Mouse (Mus musculus) layer of hippocampus, adult 9-10 months (tissue): ENCODE data around the gene Spata20.

ENCODE experiments used
- DNase-seq: peaks from one replicate; pipeline ENCODE4 v3.0.0; 2022; ENCODE audit warnings: low spot score

The Spata20 gene

GRCm38 (mm10) chr11:94482738-94483137 lies 3.2 kb downstream of the Spata20 start:
- no peak for DNase-seq

- no peak for DNase-seq
Measured at GRCm38 (mm10) chr11:94481963-94482362, 4.0 kb downstream of the Spata20 start.

- DNase-seq, result no peak
Measured at GRCm38 (mm10) chr11:94480382-94480781, 5.6 kb downstream of the Spata20 start.

DNA sequence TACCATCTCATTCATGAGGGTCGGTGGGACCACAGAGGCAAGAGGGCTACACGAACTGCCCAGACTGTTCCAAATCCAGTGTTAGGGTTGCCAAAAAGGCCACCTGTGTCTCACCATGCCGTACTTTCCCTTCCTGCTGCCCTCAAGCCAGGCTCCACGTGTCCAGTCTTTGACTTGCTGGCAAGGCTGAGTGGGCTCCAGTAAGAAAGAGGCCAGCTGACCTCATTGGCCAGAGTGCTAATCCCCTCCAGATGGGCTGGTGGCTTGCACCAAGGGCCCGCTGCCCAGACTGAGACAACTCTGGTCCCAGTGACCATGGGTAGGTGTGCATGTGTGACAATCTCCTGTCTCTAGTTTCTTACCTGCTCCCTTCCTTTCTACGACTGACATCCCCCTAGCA lies 8.3 kb downstream of the Spata20 start:
- DNase-seq, result no peak

DNA sequence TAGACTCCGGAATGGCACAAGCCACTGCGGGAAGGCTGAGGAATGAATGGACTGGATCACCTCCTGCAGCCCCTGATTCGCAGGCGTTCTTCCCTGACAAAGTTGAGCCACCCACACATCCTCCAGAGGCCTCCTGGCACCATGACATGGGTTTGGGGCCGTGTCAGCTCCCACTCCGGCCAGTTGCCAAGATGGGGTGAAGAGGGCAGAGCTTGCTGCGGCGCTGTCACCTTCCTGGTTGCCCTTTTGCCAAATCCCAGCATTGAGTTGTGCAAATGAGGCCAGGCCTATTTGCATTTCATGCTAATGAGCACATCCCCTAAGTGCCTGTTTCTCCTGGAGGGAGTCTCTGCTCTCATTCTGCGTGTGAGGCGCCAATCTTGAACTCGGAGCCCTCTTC lies 10.3 kb downstream of the Spata20 start:
- no peak for DNase-seq

DNA sequence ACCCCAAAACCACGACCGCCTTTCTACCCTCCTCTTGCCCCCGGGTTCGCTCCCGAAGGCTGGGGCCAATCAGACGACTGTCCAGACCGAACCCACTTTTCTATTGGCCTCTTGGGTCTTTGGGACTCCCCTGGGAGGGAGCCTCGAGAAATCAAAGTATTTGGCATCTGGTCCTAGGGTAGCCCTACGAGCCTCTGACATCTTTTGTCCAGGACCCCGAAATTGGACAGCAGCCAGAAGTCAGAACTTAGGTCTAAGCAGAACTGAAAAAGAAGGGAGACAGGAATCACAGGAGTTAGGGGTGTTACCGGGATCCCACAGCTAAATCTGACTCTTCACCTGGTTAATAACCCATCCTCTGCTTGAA lies 11.5 kb downstream of the Spata20 start:
- DNase-seq, result no peak

DNA sequence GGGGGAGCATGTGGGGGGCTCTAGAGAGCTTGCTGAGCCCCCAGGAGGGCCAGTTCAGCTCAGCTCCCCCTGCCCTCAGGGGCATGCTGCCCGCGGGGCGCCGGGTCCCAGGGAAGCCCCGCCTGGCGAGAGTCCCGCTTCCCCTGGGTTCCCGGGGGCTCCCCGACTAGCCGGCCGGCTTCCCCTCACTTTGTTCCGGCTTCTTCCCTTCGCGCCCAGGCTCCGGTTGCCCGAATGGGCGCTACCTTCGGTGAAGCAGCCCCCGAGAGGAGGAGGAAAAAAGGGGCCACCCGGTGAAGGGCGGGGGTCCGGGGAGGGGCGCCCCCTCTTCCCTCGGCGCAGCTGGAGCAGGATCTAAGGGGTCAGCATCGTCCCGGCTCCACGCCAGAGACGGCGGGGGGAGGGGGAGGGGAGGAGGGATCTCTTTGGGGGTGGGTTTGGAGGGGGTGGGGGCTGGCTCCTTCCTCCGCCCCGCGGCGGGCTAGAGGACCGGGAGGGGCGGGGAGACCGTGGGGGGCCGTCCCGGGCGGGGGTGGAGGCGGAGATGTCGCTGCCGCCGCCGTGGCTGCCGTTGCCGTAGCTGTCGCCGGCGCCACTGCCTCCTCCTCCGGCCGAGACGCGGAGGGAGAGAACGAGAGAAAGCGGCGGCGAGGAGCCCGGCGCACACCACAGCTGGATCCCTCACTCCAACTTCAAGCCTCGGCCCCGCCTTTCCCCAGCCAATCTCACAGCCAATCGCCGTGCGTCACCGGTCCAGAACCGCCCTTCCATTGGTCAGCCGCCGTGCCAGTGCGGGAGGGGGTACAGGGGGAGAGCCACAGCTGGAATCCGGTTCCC lies 12.1 kb downstream of the Spata20 start, which contains the start of gene Cacna1g:
Gene Cacna1g (minus strand): TSS at position 492 of the 837 bp plus-strand sequence.
- peak; percentile 61 for DNase-seq

DNA sequence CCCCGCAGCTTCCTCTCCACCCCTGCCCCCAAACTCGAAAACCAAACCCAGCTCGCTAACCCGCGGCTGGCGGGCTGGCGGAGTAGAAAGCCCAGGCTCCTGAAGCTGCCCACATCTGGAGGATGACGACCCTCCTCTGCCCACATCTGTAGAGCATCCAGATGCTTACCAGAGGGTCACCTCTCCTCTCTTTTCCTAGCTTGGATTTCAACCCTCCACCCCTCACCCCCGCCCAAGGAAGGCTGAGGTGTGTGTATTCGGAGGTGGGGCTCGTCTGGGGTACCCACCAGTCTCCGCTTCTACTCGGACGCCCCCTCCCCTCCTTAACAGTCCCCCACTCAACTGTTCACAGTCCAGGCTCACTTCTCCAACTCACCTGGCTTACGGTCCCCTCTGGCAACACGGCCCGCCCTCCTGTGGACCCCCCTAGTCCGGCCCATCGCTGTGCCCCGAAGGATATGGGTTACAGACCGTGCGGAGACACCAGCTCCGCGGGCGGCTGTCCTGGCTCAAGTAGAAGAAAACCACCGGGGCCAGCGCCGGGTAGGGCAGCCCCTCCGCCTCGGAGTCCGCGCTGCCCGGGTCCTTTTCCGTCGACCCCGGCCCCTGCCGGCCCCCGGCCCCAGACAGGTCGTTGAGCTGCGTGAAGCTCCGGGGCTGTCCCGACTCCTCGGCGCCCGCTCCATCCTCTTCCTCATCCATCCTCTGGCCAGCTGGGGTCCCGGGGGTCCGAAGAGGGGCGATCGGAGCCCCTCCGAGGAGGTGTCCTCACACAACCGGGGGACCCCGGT lies 12.9 kb downstream of the Spata20 start:
- no peak for DNase-seq

GRCm38 (mm10) chr11:94472585-94472915 lies 13.4 kb downstream of the Spata20 start:
- DNase-seq, result no peak

DNA sequence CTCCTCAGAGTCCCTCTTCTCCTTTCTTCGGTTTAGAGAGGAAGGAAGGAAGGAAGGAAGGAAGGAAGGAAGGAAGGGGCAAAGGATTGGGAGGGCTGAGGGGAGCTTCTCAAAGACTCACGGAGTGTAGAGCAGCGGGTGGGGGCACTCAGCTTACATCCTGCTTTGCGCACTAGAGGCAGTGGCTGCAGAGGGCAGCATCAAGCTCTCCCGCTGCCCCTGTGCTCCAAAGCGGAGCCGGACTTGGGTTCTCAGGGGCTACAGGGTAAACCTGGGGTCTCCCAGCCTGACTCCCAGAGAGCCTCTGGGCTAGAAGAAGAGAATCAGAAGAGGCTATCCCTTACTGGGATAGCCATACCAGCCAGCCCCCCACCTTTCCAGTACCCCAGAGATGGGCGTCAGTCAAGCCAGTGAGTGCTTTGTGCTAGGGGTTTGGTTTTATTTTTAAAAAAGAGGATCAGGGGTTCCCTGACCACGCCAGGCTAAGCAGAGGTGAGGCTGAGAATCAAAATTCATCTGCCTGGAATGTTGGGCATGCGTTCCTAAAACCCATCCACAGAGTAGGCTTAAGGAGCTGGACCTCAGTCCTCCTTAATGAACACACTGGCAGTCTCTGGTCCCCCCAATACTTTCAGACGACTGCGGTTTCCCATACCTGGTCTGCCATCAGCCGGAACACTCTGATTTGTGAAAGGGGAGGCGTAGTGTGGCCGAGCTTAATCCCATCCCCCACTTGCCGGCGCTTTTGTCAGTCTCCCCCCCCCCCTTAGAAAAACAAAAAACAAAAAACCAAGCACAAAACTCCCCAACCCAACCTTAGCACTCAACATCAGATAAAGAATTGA lies 14.0 kb downstream of the Spata20 start:
- no peak for DNase-seq

DNA sequence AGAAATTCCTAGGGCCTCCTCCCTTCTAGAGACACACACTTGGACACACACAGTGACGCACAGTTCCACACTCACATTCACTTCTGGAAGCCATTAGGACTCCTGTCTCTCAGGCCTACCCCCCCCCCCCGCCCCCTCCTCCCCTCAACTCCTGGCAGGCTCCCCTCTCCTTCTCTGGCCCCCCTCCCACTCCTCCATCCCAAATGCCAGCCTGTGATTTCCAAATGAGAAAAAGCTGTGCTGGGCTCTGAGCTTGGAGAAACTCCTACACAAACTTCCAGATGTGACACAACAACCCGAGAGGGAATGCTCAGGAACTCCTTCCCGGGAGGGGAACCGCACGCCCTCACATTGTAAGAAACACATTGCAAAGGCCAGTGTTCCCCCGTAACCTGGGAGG lies 15.6 kb downstream of the Spata20 start:
- DNase-seq, result no peak

DNA sequence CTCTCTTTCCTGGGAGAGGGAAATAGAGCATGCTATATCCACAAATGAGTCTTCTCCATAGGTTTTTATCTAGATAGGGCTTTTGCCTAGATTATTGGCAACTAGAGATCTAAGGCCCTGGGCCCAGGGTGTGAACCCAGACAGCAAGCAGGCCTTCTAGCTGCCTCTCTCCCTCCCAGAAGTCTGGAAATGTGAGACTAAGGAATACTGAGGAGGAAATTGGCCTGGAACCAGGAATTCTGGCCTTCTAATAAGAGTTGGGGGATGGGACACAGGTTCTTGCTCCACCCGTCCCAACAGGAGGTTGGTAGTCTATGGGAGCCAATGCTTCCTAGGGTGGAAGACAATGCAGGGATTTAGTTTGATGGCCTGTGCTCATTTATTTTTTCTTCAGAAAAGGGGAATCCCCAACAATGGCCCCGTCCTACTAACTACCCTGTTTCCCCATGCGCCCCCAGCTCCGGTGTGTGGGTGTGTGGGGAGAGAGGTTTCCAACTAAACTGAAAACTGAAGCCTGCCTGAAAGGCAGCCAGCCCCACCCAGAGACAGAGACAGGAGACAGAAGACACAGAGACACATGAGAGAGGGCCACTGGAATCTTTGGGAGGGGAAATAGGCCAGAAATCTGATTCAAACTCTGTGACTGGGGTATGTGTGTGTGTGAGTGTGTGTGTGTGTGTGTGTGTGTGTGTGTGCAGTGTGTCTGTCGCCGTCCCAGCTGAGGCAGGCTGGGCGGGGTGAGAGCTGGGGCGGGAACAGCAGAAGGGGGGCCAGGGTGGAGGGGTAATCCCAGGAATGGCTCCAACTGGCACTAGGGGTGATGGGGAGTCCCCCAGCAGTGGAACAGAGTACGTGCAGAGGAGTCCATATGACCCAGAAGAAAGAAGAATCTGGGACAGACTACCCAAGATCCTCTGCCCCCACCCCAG lies 16.6 kb downstream of the Spata20 start:
- DNase-seq, result no peak

DNA sequence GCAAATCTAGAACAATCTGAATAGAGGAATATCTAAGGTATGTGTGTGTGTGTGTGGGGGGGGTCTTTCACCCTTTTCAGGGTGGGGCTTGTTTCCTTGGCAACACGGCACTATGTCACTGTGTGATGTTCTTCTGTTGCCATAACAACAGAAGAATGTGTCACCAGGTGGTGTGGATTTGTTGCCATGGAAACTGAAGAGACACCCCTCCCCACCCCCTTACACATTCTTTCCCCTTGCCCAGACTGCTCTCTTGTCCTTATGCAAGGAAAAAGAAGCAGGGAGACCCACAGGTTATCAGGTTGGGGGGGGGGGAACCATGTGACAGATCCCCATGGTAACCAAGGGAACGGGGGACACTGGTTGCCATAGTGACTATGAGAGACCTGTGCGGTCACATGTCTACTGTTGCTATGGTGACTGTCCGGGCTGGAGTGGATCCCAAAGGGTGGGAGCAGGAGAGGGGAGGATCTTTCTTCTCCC lies 17.4 kb downstream of the Spata20 start:
- peak; percentile 51 for DNase-seq

DNA sequence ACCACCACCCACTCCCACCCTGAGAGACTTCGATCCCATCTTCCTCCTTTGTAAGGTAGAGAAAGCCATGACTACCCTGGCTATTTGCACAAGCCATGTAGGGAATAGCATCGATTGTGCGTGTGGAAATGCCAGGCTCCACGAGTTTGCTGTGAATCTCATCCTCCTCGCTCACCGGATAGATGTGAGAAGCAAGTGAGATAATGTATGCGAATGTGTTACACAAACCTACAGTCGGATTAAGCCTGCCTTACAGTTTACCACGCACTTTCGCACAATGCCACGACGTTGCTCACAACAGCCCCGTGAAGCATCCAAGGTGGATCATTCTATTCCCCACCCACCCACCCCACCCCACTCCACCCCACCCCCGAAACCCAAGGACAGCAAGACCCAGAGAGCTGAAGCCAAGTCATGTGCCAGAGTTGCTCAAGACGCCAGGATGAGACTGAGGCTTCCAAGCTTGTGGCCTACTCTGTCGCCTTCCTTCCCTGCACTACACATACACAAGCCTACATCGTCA lies 19.6 kb downstream of the Spata20 start:
- no peak for DNase-seq

DNA sequence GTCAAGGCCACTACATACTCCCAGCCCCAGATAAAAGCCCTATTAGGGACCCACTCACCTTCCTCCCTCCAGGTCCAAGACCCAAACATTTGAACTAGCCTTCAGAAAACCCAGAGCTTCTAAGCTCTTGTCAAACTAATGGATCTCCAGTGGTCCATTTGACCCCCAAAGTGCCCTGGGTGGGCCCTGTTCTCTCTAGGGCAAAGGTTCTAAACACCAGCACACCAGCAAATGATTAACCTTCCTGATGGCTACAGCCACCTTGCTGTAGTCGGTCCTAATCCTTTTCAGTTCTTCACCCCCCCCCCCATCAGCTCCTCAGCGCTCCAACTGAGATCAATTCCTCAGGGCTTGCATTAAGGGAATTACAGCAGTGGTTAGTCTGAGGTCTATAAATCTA lies 21.8 kb downstream of the Spata20 start:
- no peak for DNase-seq

GRCm38 (mm10) chr11:94461856-94462255 lies 24.1 kb downstream of the Spata20 start:
- DNase-seq, result no peak

DNA sequence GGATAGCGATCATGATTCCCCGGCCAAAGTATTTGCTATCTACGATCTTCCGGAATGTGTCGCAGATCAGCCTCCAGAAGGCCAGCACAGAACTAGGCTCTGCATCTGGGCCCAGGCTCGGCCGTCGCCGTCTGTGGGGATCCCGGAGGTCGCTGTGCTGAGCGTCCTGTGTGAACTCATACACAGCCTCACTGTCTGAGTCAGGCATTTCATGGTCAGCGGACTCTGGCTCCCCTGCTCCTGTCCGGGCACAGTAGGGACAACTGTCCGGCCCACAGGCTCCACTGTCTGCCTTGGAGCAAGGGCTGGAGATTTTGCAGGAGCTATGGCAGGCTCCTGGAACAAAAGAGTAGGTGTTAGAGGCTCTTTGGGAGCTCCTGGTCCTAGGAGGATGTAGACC lies 29.0 kb downstream of the Spata20 start:
- DNase-seq, result no peak

DNA sequence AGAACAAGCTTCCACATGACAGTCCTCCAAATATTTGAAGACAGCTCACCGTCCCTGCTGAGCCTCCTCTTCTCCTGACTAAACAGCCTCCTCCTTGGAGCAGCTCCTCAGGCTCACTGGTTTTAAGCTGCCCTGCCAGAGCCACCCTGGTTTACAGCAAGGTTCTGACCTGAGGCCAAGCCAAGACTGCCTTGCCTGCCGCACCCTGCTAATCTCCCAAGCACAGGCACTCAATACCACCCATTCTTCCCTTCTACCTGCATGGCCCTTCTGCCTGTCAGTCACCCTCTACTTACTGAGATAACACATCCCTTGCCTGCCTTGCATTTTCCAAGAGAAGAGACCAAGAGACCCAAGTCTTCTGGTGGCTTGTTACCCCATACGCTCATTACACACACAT lies 29.6 kb downstream of the Spata20 start:
- DNase-seq, result no peak

- DNase-seq, result no peak
Measured at GRCm38 (mm10) chr11:94455161-94455820, 30.7 kb downstream of the Spata20 start.

- DNase-seq, result no peak
Measured at GRCm38 (mm10) chr11:94454756-94455155, 31.2 kb downstream of the Spata20 start.
